Mouse (Mus musculus): ENCODE data around the gene Smpdl3a.

- no peak for TF ChIP-seq CTCF (IDR thresholded peaks at IDR 0.05; ENCODE audit: borderline replicate concordance, control insufficient read depth, extremely low read depth, insufficient read depth, low read length, poor library complexity)
- TF ChIP-seq POLR2A (IDR thresholded peaks at IDR 0.05; ENCODE audit: control insufficient read depth, extremely low read depth, insufficient read depth, low read length, poor library complexity) = no peak
Observed at GRCm38 (mm10) chr10:57784876-57785150, 9.3 kb upstream of the Smpdl3a start, which contains the start of gene Fabp7.
